Mouse (Mus musculus): ENCODE measurements around the gene Gm4981.

GRCm38 (mm10) chr10:58214497-58214896 lies 22.0 kb downstream of the Gm4981 start:
- TF ChIP-seq CTCF (IDR thresholded peaks at IDR 0.05; ENCODE audit: low read depth, low read length) (no peak), POLR2A (IDR thresholded peaks at IDR 0.05; ENCODE audit: extremely low read depth, insufficient read depth, low read length) (no peak)
